Mouse (Mus musculus) liver, embryonic 11.5 days (tissue): ENCODE measurements around the gene Clcn1. TPM values are rescaled to one million over a fixed set of nuclear protein-coding genes. Genes with fewer than 3 reads are reported as not detected.

Experiments used
- ATAC-seq: fragments of 200-750 bp; cut with Nextera tagmentation; replicated peaks from 2 replicates; pipeline ENCODE4 v1.8.0; 2017; ENCODE audit warnings: moderate number of reproducible peaks, mild to moderate bottlenecking, moderate TSS enrichment, moderate library complexity; ENCODE audit not compliant: low FRiP score
- DNase-seq: peaks from one replicate; pipeline ENCODE4 v3.0.0-alpha.2; 2017; ENCODE audit warnings: low spot score
- H3K27ac ChIP-seq: fragments of 300-500 bp; sonication (generic); 2 replicates; pipeline ENCODE4 v1.5.1; 2014; ENCODE audit warnings: mild to moderate bottlenecking, low read depth, low read length, control low read depth
- H3K27me3 ChIP-seq: fragments of 300-500 bp; sonication (generic); replicated peaks from 2 replicates; pipeline ENCODE4 v1.6.1; 2014; ENCODE audit warnings: low read length, mixed read lengths; ENCODE audit not compliant: control insufficient read depth, insufficient read depth
- H3K36me3 ChIP-seq: fragments of 300-500 bp; sonication (generic); 2 replicates; pipeline ENCODE4 v1.6.1; 2014; ENCODE audit warnings: mild to moderate bottlenecking, low read length, moderate library complexity, mixed read lengths; ENCODE audit not compliant: control insufficient read depth, insufficient read depth
- H3K4me1 ChIP-seq: fragments of 300-500 bp; sonication (generic); replicated peaks from 2 replicates; pipeline ENCODE4 v1.6.1; 2014; ENCODE audit warnings: low read length, mixed read lengths; ENCODE audit not compliant: control insufficient read depth, insufficient read depth
- H3K4me2 ChIP-seq: fragments of 300-500 bp; sonication (generic); 2 replicates; pipeline ENCODE4 v1.6.1; 2014; ENCODE audit warnings: mild to moderate bottlenecking, control low read depth, moderate library complexity
- H3K4me3 ChIP-seq: fragments of 300-500 bp; sonication (generic); 2 replicates; pipeline ENCODE4 v1.5.1; 2014; ENCODE audit warnings: low read depth, low read length, control low read depth
- H3K9ac ChIP-seq: fragments of 300-500 bp; sonication (generic); 2 replicates; pipeline ENCODE4 v1.6.1; 2014; ENCODE audit warnings: low read depth, low read length, control low read depth
- H3K9me3 ChIP-seq: fragments of 300-500 bp; sonication (generic); 2 replicates; pipeline ENCODE4 v1.6.1; 2016; ENCODE audit warnings: low read length, inconsistent platforms, mixed read lengths; ENCODE audit not compliant: control insufficient read depth
- WGBS: fragments of 180-500 bp; shearing (Covaris S2); extraction: QIAGEN DNeasy Blood & Tissue Kit; methylation state at CpG from one replicate; pipeline ENCODE4 v1.1.7; 2014; 5-methylcytosine and 5-hydroxymethylcytosine counted together
- polyA plus RNA-seq: library from polyadenylated mRNA; unstranded; fragments of >200 nt; fragmentation: Nextera tagmentation; extraction: Ambion mirVana; gene quantifications from 2 replicates; pipeline ENCODE4 v1.2.1, GENCODE M21; 2014

The Clcn1 gene
- polyA plus RNA-seq, 1 experiment from 2014 or later, result 0.29 TPM

- no peak overlapping the region for H3K4me2 ChIP-seq
- WGBS, result 38% methylated on average over 3 of the region's 3 CpGs
- ATAC-seq (no peak), DNase-seq (no peak)
- H3K9ac ChIP-seq, result no peak overlapping the region
- H3K27ac ChIP-seq, result no peak overlapping the region
- H3K4me1 ChIP-seq, result peaks cover 8% of the 10 kb centered on the region; the same call in 1 of the 2 replicates
- H3K9me3 ChIP-seq, result no peaks in the 10 kb centered on the region
- peaks cover 5% of the 10 kb centered on the region; the same call in 1 of the 2 replicates for H3K36me3 ChIP-seq
- H3K4me3 ChIP-seq, result no peak overlapping the region
- no peaks in the 10 kb centered on the region for H3K27me3 ChIP-seq
Measured at GRCm38 (mm10) chr6:42362974-42363373, 76.5 kb downstream of the Clcn1 start.

DNA sequence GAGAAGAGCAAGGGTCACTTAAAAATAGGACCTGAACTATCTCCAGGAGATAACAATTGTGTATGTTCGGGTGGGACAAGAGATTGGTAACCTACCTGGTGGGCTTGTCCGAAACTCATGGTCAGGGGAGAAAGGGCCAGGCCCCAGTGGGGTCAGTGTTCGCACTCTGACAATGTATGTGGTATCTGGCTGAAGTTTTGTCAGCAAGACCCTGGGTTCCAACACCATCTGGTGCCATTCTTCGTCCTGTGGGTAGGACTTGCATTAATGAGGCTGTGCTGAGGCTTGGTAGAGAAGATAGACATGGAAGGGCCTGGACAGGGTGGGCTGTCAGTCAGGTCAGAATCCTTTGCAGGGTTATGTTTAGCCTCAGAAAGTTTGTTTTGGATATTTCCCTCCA is 77.6 kb downstream of the Clcn1 start:
- ATAC-seq (no peak), DNase-seq (no peak)
- no peaks in the 10 kb centered on the region for H3K9me3 ChIP-seq
- H3K27me3 ChIP-seq, result no peaks in the 10 kb centered on the region
- no peak overlapping the region for H3K4me3 ChIP-seq
- H3K4me2 ChIP-seq, result no peak overlapping the region
- peaks cover 6% of the 10 kb centered on the region; the same call in 1 of the 2 replicates for H3K4me1 ChIP-seq
- no peak overlapping the region for H3K9ac ChIP-seq
- WGBS, result 73% methylated on average over 4 of the region's 4 CpGs
- H3K36me3 ChIP-seq, result 0 out of 2 replicates have a peak, but pooled peaks cover 3% of the 10 kb centered on the region
- H3K27ac ChIP-seq, result no peak overlapping the region

- Histone ChIP-seq H3K36me3 (0 out of 2 replicates have a peak, but pooled peaks cover 3% of the 10 kb centered on the region), H3K4me2 (no peak overlapping the region), H3K27me3 (no peaks in the 10 kb centered on the region), H3K9me3 (no peaks in the 10 kb centered on the region), H3K4me3 (no peak overlapping the region), H3K27ac (no peak overlapping the region), H3K9ac (no peak overlapping the region), H3K4me1 (peaks cover 6% of the 10 kb centered on the region; the same call in 1 of the 2 replicates)
- WGBS, result 87% methylated on average over 15 of the region's 15 CpGs
- DNase-seq, result no peak
- ATAC-seq, result no peak
Measured at GRCm38 (mm10) chr6:42364607-42365006, 78.1 kb downstream of the Clcn1 start.

DNA sequence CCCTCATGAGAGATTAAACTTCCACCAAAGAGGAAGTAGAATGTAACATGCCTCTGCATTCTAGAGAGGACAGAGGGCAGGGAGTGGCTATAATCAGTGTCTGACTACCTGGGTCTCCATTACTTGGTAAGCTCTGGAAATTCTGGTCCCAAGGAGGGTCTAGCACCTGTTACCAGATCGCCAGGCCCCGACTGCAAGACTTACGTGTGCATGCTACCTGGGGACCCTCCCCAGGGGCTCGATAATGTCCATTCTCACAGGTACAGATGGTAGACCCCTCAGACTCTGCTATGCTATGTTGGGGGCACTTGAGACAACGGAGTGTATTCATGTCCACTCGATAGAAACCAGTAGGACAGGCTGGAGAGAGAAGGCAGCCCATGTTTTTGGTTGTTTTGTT is 78.7 kb downstream of the Clcn1 start:
- Histone ChIP-seq H3K9ac (no peak overlapping the region), H3K4me2 (no peak overlapping the region), H3K27me3 (no peaks in the 10 kb centered on the region), H3K4me3 (no peak overlapping the region), H3K27ac (no peak overlapping the region), H3K4me1 (peaks cover 6% of the 10 kb centered on the region; the same call in 1 of the 2 replicates), H3K36me3 (0 out of 2 replicates have a peak, but pooled peaks cover 3% of the 10 kb centered on the region), H3K9me3 (no peaks in the 10 kb centered on the region)
- WGBS, result 82% methylated on average over 6 of the region's 6 CpGs
- no peak for DNase-seq
- ATAC-seq, result no peak

Other genes with a start within 250 kb of the Clcn1 start
- not detected in 2 replicates for gene Sva, start 248.3 kb upstream of the Clcn1 start, polyA plus RNA-seq
- gene Tas2r139, start 145.7 kb upstream of the Clcn1 start, polyA plus RNA-seq, result not detected in 2 replicates
- not detected in 2 replicates for gene Tas2r144, start 71.4 kb upstream of the Clcn1 start, polyA plus RNA-seq
- 10.4 and 13.0 TPM in 2 replicates for gene Gstk1, start 40.8 kb upstream of the Clcn1 start, polyA plus RNA-seq
- gene Tmem139, start 24.7 kb upstream of the Clcn1 start, polyA plus RNA-seq, result 0.38 TPM in 1 of 2 replicates, not detected in the other
- 44.5 and 46.1 TPM in 2 replicates for gene Casp2, start 21.7 kb upstream of the Clcn1 start, polyA plus RNA-seq
- 0.04 and 0.08 TPM in 2 replicates for gene Fam131b, start 38.0 kb downstream of the Clcn1 start, polyA plus RNA-seq
- gene Zyx, start 62.9 kb downstream of the Clcn1 start, polyA plus RNA-seq, result 113 TPM in 2 replicates
- gene Epha1, start 86.6 kb downstream of the Clcn1 start, polyA plus RNA-seq, result 1.1 and 1.4 TPM in 2 replicates
- gene Tas2r143, start 113.6 kb downstream of the Clcn1 start, polyA plus RNA-seq, result not detected in 2 replicates
- not detected in 2 replicates for gene Tas2r135, start 118.7 kb downstream of the Clcn1 start, polyA plus RNA-seq
- not detected in 2 replicates for gene Tas2r126, start 147.8 kb downstream of the Clcn1 start, polyA plus RNA-seq
- not detected in 2 replicates for gene Olfr458, start 178.5 kb downstream of the Clcn1 start, polyA plus RNA-seq
- gene Olfr457, start 189.7 kb downstream of the Clcn1 start, polyA plus RNA-seq, result not detected in 2 replicates
- not detected in 2 replicates for gene Olfr456, start 200.5 kb downstream of the Clcn1 start, polyA plus RNA-seq